Mouse (Mus musculus) liver, adult 2 months (tissue): Measurements from ENCODE around the gene Gm29644. TPM values are rescaled to one million over a fixed set of nuclear protein-coding genes. Genes with fewer than 3 reads are reported as not detected.
"Not testable (repeated sequence)": the region's sequence is repeated elsewhere in the genome, so short reads cannot be mapped to it uniquely, and the experiment has no call there.

Source experiments
- DNase-seq: peaks from one replicate; pipeline ENCODE4 v3.0.0-alpha.2; 2011; ENCODE audit warnings: low read depth, low spot score; ENCODE audit errors: extremely low read depth
- H3K27ac ChIP-seq: fragments of 200-500 bp; replicated peaks from 2 replicates; pipeline ENCODE4 v1.5.1; 2012; ENCODE audit warnings: low read depth, mild to moderate bottlenecking, control low read depth, inconsistent platforms, low read length; ENCODE audit not compliant: insufficient read depth
- H3K27me3 ChIP-seq: fragments of 200-500 bp; 2 replicates; pipeline ENCODE4 v1.6.1; 2012; ENCODE audit warnings: mild to moderate bottlenecking, moderate library complexity, low read length, inconsistent platforms; ENCODE audit not compliant: control insufficient read depth, insufficient read depth
- H3K36me3 ChIP-seq: fragments of 200-500 bp; 2 replicates; pipeline ENCODE4 v1.6.1; 2012; ENCODE audit warnings: low read length, inconsistent platforms; ENCODE audit not compliant: control insufficient read depth, insufficient read depth
- H3K4me1 ChIP-seq: fragments of 200-500 bp; 2 replicates; pipeline ENCODE4 v1.6.1; 2011; ENCODE audit warnings: low read length; ENCODE audit not compliant: control insufficient read depth, insufficient read depth
- H3K4me3 ChIP-seq: fragments of 200-500 bp; 2 replicates; pipeline ENCODE4 v1.5.1; 2011; ENCODE audit warnings: low read depth, mild to moderate bottlenecking, control low read depth, low read length, moderate library complexity; ENCODE audit not compliant: insufficient read depth
- H3K79me2 ChIP-seq: fragments of 200-500 bp; 2 replicates; pipeline ENCODE4 v1.6.1; 2012; ENCODE audit warnings: inconsistent platforms, mild to moderate bottlenecking, low read length, moderate library complexity; ENCODE audit not compliant: control insufficient read depth, insufficient read depth
- H3K9ac ChIP-seq: fragments of 200-500 bp; 2 replicates; pipeline ENCODE4 v1.6.1; 2012; ENCODE audit warnings: low read depth, mild to moderate bottlenecking, control low read depth, inconsistent platforms, low read length
- WGBS: fragments of 180-500 bp; shearing (Covaris S2); methylation state at CpG from one replicate; pipeline ENCODE4 v1.1.7; 2018; 5-methylcytosine and 5-hydroxymethylcytosine counted together
- polyA plus RNA-seq: library from polyadenylated mRNA; depleted of rRNA; stranded (reverse); fragments of >200 nt; gene quantifications from 2 replicates; pipeline ENCODE4 v1.2.3, GENCODE M21; 2012; rRNA removed
- total RNA-seq: library from RNA; depleted of rRNA; stranded (reverse); fragments of >200 nt; gene quantifications from 2 replicates; pipeline ENCODE4 v1.2.3, GENCODE M21; 2014; rRNA removed

The Gm29644 gene
- total RNA-seq (not detected in 2 replicates), polyA plus RNA-seq (not detected in 2 replicates)

DNA sequence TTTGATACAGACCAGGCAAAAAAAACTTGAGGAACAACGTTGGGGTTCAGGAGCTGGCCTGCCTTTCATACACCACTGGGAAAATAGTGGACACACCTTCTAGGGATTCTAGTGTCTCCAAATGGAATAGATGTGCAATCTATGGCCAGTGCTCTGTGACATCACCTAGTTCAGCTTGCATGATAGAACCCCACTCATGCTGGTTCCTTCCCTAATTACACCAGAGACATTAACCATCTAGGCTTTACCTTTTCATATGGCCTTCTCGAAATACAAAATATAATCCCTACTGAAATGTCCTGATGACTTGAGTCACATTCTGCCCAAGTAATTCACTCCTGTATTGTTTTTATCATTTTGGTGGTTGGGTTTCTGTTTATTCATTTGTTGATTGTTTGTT lies at the start of gene Gm29644, which contains the start of gene Gm29423:
Gene Gm29644, minus strand, starts transcription at position 157 of the 400 bp plus-strand sequence.
Gene Gm29423, minus strand, starts transcription at position 101 of the 400 bp plus-strand sequence.
- not testable (repeated sequence) for H3K4me1 ChIP-seq, DNase-seq, H3K27me3 ChIP-seq, H3K27ac ChIP-seq, H3K79me2 ChIP-seq, H3K4me3 ChIP-seq, H3K36me3 ChIP-seq, H3K9ac ChIP-seq
- 20% methylated on average over 1 of the region's 2 CpGs for WGBS

- no CpG with 5 or more reads among the region's 4 CpGs for WGBS
Measured at GRCm38 (mm10) chrY:70273542-70273941, 29.6 kb downstream of the Gm29644 start, which contains the start of gene Gm21118. Gene Gm21118 (minus strand): TSS chrY:70273642.

More at GRCm38 (mm10) chrY:70273542-70273941, 29.6 kb downstream of the Gm29644 start, which contains the start of gene Gm21118:
- H3K4me3 ChIP-seq, H3K4me1 ChIP-seq, H3K79me2 ChIP-seq, H3K27ac ChIP-seq, H3K9ac ChIP-seq, H3K27me3 ChIP-seq, H3K36me3 ChIP-seq, DNase-seq: not testable (repeated sequence)

Other genes starting within 250 kb of the Gm29644 start
- not detected in 2 replicates for gene Gm21118, start 29.7 kb downstream of the Gm29644 start, total RNA-seq
- not detected in 2 replicates for gene Gm21118, start 29.7 kb downstream of the Gm29644 start, polyA plus RNA-seq
- gene Gm29423, start 56 bp downstream of the Gm29644 start, total RNA-seq = not detected in 2 replicates
- not detected in 2 replicates for gene Gm29423, start 56 bp downstream of the Gm29644 start, polyA plus RNA-seq
- not detected in 2 replicates for gene Gm20888, start 138.5 kb upstream of the Gm29644 start, total RNA-seq
- not detected in 2 replicates for gene Gm20888, start 138.5 kb upstream of the Gm29644 start, polyA plus RNA-seq